Mouse (Mus musculus) kidney, adult 2 months (tissue): ENCODE data around the gene Dand5.

ENCODE experiments used
- CTCF ChIP-seq: fragments of 200-500 bp; conservative IDR thresholded peaks from 2 replicates; pipeline ENCODE4 v1.5.1; 2011; ENCODE audit warnings: low read depth, mild to moderate bottlenecking, control low read depth, low read length, moderate library complexity, mixed read lengths; ENCODE audit not compliant: insufficient read depth, insufficient read length
- POLR2A ChIP-seq: fragments of 200-500 bp; IDR thresholded peaks from one replicate; pipeline ENCODE4 v1.6.1; 2011; ENCODE audit warnings: low read depth, low read length, control low read depth

- TF ChIP-seq CTCF (no peak), POLR2A (no peak)
Observed at GRCm38 (mm10) chr8:84772628-84773027, 50.0 kb downstream of the Dand5 start.
